Mouse (Mus musculus): ENCODE data around the gene Svbp.

The Svbp gene

DNA sequence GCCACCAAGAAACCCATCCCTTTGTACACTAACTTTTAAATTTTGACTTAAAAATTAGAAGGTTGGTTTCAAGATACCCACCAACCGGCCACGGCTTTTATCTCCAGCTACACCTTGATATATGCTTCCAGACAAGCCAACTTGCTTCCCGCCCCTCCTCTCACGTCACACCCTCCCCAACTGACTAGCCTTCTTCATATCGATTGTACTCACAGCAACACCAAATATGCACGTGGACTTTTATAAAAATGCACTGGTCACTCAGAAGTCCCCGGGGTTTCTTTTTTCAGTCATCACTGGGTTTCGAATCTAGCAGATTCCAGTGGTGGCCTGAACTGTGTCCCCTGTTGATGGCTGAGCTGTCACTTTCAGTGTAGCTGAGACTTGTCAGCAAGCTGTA is 4.5 kb upstream of the Svbp start:
- no peak for DNase-seq (ENCODE audit: low spot score in 2 of 2)

- no peak for DNase-seq (ENCODE audit: low spot score in 2 of 2)
Observed at GRCm38 (mm10) chr4:119191273-119191672, 3.8 kb upstream of the Svbp start.

GRCm38 (mm10) chr4:119192757-119193156 is 2.3 kb upstream of the Svbp start:
- no peak for DNase-seq (ENCODE audit: low spot score in 2 of 2)

- no peak for DNase-seq (ENCODE audit: low spot score in 2 of 2)
Observed at GRCm38 (mm10) chr4:119195582-119196320, 645 bp downstream of the Svbp start.

GRCm38 (mm10) chr4:119198105-119198504 is 3.0 kb downstream of the Svbp start:
- no peak for DNase-seq (ENCODE audit: low spot score in 2 of 2)

DNA sequence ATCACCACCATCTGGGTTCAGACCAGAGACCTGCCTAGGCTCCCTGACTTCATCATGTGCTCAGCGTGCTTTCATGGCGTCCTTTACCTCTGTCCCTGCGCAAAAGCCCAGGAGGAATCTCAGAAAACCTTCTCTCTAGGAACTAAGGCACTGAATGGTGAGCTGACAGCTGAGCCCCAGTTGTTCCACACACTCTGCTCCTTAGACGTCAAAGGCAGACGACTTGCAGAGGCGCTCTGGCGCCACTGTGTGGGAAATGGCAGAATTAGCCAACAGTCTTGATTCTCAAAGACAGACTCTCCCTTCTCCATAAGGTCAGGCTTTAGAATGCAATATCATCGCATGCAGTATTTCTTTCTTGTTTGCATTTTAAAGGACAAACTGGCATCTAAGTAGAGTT is 9.6 kb downstream of the Svbp start:
- peak; percentile 43 to 72 for DNase-seq (ENCODE audit: low spot score in 2 of 2)

DNA sequence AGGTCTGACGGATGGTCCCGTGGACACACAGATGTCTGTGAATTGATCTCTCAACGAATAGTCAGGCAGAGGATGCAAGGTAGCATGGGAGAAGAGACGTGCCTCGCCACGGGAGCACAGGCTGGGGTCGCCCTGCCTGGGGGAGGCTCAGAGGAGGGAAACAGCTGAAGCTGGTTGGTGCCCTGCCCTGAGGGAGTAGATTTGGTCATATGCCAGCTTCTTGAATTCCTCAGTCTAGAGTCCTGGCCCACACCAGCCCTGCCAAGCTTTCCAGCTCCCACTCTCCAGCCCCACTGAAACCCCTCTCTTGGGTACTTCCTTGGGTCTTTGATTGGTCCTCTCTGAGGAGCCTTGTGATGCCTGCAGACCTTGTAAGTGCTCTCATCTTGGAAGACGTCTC is 21.6 kb downstream of the Svbp start:
- DNase-seq (ENCODE audit: low spot score in 2 of 2), result no peak

GRCm38 (mm10) chr4:119218169-119218568 is 23.1 kb downstream of the Svbp start, which contains the start of gene Tmem269:
TSS of gene Tmem269 (minus strand) at chr4:119218217.
- DNase-seq (ENCODE audit: low spot score in 2 of 2), result no peak

GRCm38 (mm10) chr4:119223696-119224095 is 28.6 kb downstream of the Svbp start:
- DNase-seq (ENCODE audit: low spot score in 2 of 2), result peak in 1 of 2 experiments; percentile 26

DNA sequence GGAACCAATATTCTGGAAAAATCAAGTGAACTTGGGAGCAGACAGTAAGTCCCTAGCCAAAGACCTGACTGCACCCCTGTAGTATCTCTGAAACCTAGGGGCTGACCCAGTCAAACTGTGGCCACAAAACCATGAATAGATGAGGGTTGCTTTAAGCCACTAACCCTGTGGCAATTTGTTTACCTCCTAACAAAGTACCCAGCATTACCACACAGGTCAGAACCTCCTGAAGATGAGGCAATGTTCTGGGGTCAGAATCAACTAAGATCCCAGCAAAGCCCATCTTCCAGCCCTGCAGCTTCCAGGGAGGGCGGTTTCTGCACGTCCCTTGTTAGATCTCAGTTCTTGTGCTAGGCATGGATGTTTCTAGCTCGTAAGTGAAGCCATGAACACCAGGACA is 29.4 kb downstream of the Svbp start:
- no peak for DNase-seq (ENCODE audit: low spot score in 2 of 2)

GRCm38 (mm10) chr4:119225719-119226118 is 30.6 kb downstream of the Svbp start:
- DNase-seq (ENCODE audit: low spot score in 2 of 2), result no peak

GRCm38 (mm10) chr4:119226751-119227150 is 31.6 kb downstream of the Svbp start:
- DNase-seq (ENCODE audit: low spot score in 2 of 2), result no peak

- peak; percentile 99 for DNase-seq (ENCODE audit: low spot score in 2 of 2)
Observed at GRCm38 (mm10) chr4:119232410-119233255, 37.5 kb downstream of the Svbp start, which contains the start of the genes AU022252 and P3h1. TSS of gene AU022252 (minus strand) at chr4:119232712. TSS of gene P3h1 (plus strand) at chr4:119232915.

DNA sequence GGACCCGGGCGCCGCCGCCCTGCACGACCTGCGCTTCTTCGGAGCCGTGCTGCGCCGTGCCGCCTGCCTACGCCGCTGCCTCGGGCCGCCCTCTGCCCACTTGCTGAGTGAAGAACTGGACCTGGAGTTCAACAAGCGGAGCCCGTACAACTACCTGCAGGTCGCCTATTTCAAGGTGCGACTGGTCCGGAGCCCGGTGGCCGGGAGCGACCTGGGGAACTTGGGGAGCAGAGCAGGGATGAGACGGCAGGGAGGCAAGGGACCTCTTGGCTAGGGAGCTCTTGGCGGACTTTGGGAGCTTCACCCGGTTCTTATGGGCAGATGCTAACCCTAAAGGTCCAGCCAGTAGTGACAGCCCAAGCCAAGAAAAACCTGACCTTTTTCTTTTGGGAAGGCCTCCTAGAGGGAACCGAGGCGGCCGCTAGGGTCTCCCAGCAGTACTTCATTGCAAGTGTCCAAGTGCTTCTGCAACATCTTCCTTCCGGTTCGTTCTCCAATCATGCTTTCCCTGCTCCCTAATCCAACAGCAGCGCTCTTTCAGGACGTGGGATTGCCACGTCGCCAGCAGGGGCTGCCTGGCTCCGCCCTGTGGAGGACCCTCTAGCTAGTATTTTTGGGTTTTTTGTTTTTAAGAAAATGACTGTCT is 38.3 kb downstream of the Svbp start:
- DNase-seq (ENCODE audit: low spot score in 2 of 2), result peak; percentile 52 to 67

GRCm38 (mm10) chr4:119234348-119234747 is 39.2 kb downstream of the Svbp start:
- DNase-seq (ENCODE audit: low spot score in 2 of 2), result no peak

- no peak for DNase-seq (ENCODE audit: low spot score in 2 of 2)
Observed at GRCm38 (mm10) chr4:119238661-119239060, 43.6 kb downstream of the Svbp start.

- DNase-seq (ENCODE audit: low spot score in 2 of 2), result peak in 1 of 2 experiments; percentile 51
Observed at GRCm38 (mm10) chr4:119239181-119239682, 44.1 kb downstream of the Svbp start.

DNA sequence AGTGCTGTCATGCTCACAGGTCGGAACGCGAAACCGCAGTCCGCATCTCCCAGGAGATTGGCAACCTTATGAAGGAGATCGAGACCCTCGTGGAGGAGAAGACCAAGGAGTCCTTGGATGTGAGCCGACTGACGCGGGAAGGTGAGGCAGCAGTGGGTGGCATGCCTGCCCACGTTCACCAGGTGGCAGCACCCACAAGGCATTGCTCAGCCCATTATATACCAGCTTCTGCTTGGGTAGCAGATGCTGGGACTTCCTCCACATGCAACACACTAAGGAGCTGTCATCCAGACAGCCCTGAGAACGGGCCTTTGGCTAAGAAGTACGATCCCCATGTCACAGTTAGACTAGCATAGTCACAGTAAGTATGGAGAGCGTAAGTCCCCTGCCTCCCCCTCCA is 46.6 kb downstream of the Svbp start:
- peak; percentile 60 to 66 for DNase-seq (ENCODE audit: low spot score in 2 of 2)

DNA sequence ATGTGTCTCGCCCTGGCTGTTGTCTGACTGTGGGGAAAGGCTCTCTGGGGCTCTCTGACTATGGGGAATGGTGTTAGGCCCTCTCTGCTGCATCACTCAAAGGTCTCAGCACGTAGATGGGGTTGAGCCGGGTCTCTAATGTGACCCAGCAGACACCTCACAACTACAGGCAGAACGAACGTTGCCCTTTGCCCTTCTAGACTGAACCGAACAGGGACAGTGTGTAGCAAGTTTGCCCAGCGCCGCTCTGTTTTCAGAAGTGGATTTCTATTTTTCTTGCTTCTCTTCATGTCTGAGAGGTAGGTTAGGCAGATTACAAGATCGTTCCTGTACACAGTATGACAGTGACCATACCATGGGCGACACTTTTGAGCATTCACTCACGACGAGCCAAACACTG is 47.5 kb downstream of the Svbp start:
- DNase-seq (ENCODE audit: low spot score in 2 of 2), result no peak

- DNase-seq (ENCODE audit: low spot score in 2 of 2), result peak; percentile 78 to 81
Observed at GRCm38 (mm10) chr4:119244468-119245240, 49.5 kb downstream of the Svbp start.

DNA sequence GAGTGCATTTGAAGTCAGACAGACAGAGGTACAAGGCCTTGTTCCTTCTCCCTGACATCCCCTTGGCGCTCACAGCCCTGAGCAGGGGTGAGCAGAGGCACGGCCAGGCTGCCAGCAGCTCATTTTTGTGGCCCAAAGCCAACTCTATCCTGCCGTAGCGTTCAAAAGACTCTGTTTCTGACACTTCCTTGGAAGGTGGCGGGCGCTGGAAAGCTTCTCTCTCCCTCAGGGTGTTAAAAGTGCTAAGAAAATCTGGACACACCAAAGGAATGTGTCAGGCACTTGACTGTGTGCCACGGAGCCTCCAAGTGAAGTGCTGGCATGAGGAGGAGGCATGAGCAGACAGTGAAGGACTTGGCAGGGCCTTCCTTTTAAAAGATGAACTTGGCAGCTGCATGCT is 50.5 kb downstream of the Svbp start:
- peak; percentile 68 to 85 for DNase-seq (ENCODE audit: low spot score in 2 of 2)

Data from frontal cortex, postnatal 36 days (tissue).